Comparison of ENCODE assay signal across 10 mouse cellular contexts in genomic region chr17:84110000-84110695, GRCm38 (mm10).
DNase-seq lines count a peak whose midpoint lies in the region; ATAC-seq and TF ChIP-seq lines count a peak whose summit lies in the region.
"Had no signal": no experiment of that assay in that cellular context is flagged by ENCODE, and none has a peak within 500 bp of the region (broad histone marks: within the 10 kb centered on the region; RNA-seq: fewer than 3 reads in every experiment).

No protein-coding gene starts in this region.

- TF ChIP-seq CTCF in heart, postnatal 0 days (IDR thresholded peaks at IDR 0.05; ENCODE audit: low read depth): no peak
- TF ChIP-seq CTCF in intestine, postnatal 0 days (IDR thresholded peaks at IDR 0.05; ENCODE audit: low read depth): no peak

- 47% methylated on average over 9 of the region's 9 CpGs for WGBS in lung, embryonic 16.5 days
- 52% methylated on average over 9 of the region's 9 CpGs for WGBS in embryonic facial prominence, embryonic 14.5 days
- 58% methylated on average over 9 of the region's 9 CpGs for WGBS in heart, postnatal 0 days
- WGBS in stomach, embryonic 16.5 days: 62% methylated on average over 9 of the region's 9 CpGs
- WGBS in intestine, postnatal 0 days: 71% methylated on average over 9 of the region's 9 CpGs

- H3K4me2 ChIP-seq in lung, embryonic 16.5 days (ENCODE audit: low read depth, low read length): no peak overlapping the region
- no peak overlapping the region for H3K4me2 ChIP-seq in embryonic facial prominence, embryonic 14.5 days (ENCODE audit: low read depth, low read length)
- no peak overlapping the region for H3K4me2 ChIP-seq in heart, postnatal 0 days (ENCODE audit: low read depth, low read length)
- H3K4me2 ChIP-seq in stomach, embryonic 16.5 days (ENCODE audit: low read depth, low read length): no peak overlapping the region
- no peak overlapping the region for H3K4me2 ChIP-seq in intestine, postnatal 0 days (replicated peaks; ENCODE audit: low read depth)
- H3K4me2 ChIP-seq: midbrain, embryonic 11.5 days had no signal

- peaks cover 30% of the 10 kb centered on the region for H3K4me1 ChIP-seq in lung, embryonic 16.5 days (replicated peaks; ENCODE audit: control insufficient read depth, insufficient read depth, low read length)
- H3K4me1 ChIP-seq in embryonic facial prominence, embryonic 14.5 days (ENCODE audit: control insufficient read depth, insufficient read depth, low read length): peaks cover 11% of the 10 kb centered on the region
- H3K4me1 ChIP-seq in heart, postnatal 0 days (ENCODE audit: control insufficient read depth, insufficient read depth): no peaks in the 10 kb centered on the region
- peaks cover 24% of the 10 kb centered on the region for H3K4me1 ChIP-seq in stomach, embryonic 16.5 days (ENCODE audit: control insufficient read depth, insufficient read depth, low read length)
- H3K4me1 ChIP-seq in intestine, postnatal 0 days (replicated peaks; ENCODE audit: control insufficient read depth, insufficient read depth, low read length): 0 out of 2 replicates have a peak, but pooled peaks cover 2% of the 10 kb centered on the region

- H3K36me3 ChIP-seq in lung, embryonic 16.5 days (ENCODE audit: control insufficient read depth, insufficient read depth, low read length): no peaks in the 10 kb centered on the region
- no peaks in the 10 kb centered on the region for H3K36me3 ChIP-seq in embryonic facial prominence, embryonic 14.5 days (ENCODE audit: control insufficient read depth, insufficient read depth, low read length)
- H3K36me3 ChIP-seq in heart, postnatal 0 days (replicated peaks; ENCODE audit: control insufficient read depth, insufficient read depth, low read length): no peaks in the 10 kb centered on the region
- H3K36me3 ChIP-seq in stomach, embryonic 16.5 days (ENCODE audit: control insufficient read depth, insufficient read depth, low read length): no peaks in the 10 kb centered on the region
- H3K36me3 ChIP-seq in intestine, postnatal 0 days (ENCODE audit: control insufficient read depth, insufficient read depth): no peaks in the 10 kb centered on the region

- ATAC-seq in lung, embryonic 16.5 days (ENCODE audit: low read depth): no peak
- ATAC-seq in embryonic facial prominence, embryonic 14.5 days (ENCODE audit: low read depth): no peak; the same call in 1 of the 2 replicates
- peak; percentile 40 for ATAC-seq in heart, postnatal 0 days (ENCODE audit: insufficient read depth, low read depth)
- no peak for ATAC-seq in stomach, embryonic 16.5 days (ENCODE audit: insufficient read depth, low FRiP score)
- no peak for ATAC-seq in intestine, postnatal 0 days

- H3K27me3 ChIP-seq in lung, embryonic 16.5 days (ENCODE audit: control insufficient read depth, insufficient read depth, low read depth, low read length): no peaks in the 10 kb centered on the region
- no peaks in the 10 kb centered on the region for H3K27me3 ChIP-seq in embryonic facial prominence, embryonic 14.5 days (replicated peaks; ENCODE audit: control insufficient read depth, insufficient read depth, low read length)
- H3K27me3 ChIP-seq in heart, postnatal 0 days (ENCODE audit: control insufficient read depth, insufficient read depth, low read length): no peaks in the 10 kb centered on the region
- H3K27me3 ChIP-seq in stomach, embryonic 16.5 days (ENCODE audit: control insufficient read depth, insufficient read depth, low read length): no peaks in the 10 kb centered on the region
- H3K27me3 ChIP-seq in intestine, postnatal 0 days (replicated peaks; ENCODE audit: control insufficient read depth, insufficient read depth, low read length): no peaks in the 10 kb centered on the region

- no peak for DNase-seq in lung, postnatal 14 days
- peak; percentile 83 for DNase-seq in embryonic facial prominence, embryonic 14.5 days (ENCODE audit: low spot score)
- peak; percentile 67 for DNase-seq in heart, postnatal 0 days (ENCODE audit: low spot score)
- no peak for DNase-seq in layer of hippocampus, postnatal 36 days

- no peak overlapping the region for H3K4me3 ChIP-seq in lung, embryonic 16.5 days (ENCODE audit: low read length)
- no peak overlapping the region for H3K4me3 ChIP-seq in embryonic facial prominence, embryonic 14.5 days (ENCODE audit: low read depth, low read length)
- H3K4me3 ChIP-seq in heart, postnatal 0 days (ENCODE audit: low read depth, low read length): no peak overlapping the region
- no peak overlapping the region for H3K4me3 ChIP-seq in stomach, embryonic 16.5 days (replicated peaks; ENCODE audit: low read length)
- no peak overlapping the region for H3K4me3 ChIP-seq in intestine, postnatal 0 days (ENCODE audit: low read depth, low read length)
- H3K4me3 ChIP-seq: erythroblast, embryonic 14.5 days had no signal

- no peak for TF ChIP-seq EP300 in heart, postnatal 0 days (IDR thresholded peaks at IDR 0.05; ENCODE audit: low read depth)

- H3K9me3 ChIP-seq in lung, embryonic 16.5 days (ENCODE audit: control insufficient read depth, low read length): no peaks in the 10 kb centered on the region
- no peaks in the 10 kb centered on the region for H3K9me3 ChIP-seq in embryonic facial prominence, embryonic 14.5 days (ENCODE audit: control insufficient read depth, low read length)
- H3K9me3 ChIP-seq in heart, postnatal 0 days (replicated peaks; ENCODE audit: control insufficient read depth, low read length): no peaks in the 10 kb centered on the region
- H3K9me3 ChIP-seq in stomach, embryonic 16.5 days (replicated peaks; ENCODE audit: control insufficient read depth, low read length): no peaks in the 10 kb centered on the region
- no peaks in the 10 kb centered on the region for H3K9me3 ChIP-seq in intestine, postnatal 0 days (ENCODE audit: control insufficient read depth)

- H3K27ac ChIP-seq in lung, embryonic 16.5 days (ENCODE audit: low read length): peak overlapping the region; percentile 44; the same call in 1 of the 2 replicates
- peak overlapping the region; percentile 53; the same call in 1 of the 2 replicates for H3K27ac ChIP-seq in embryonic facial prominence, embryonic 14.5 days (replicated peaks; ENCODE audit: low read depth, low read length)
- peak overlapping the region; percentile 55; the same call in 1 of the 2 replicates for H3K27ac ChIP-seq in heart, postnatal 0 days (ENCODE audit: low read depth)
- H3K27ac ChIP-seq in stomach, embryonic 16.5 days (ENCODE audit: low read length): peak overlapping the region; percentile 42; the same call in 1 of the 2 replicates
- no peak overlapping the region for H3K27ac ChIP-seq in intestine, postnatal 0 days (ENCODE audit: low read depth, low read length)
- H3K27ac ChIP-seq: kidney, postnatal 0 days had no signal

- no peak overlapping the region for H3K9ac ChIP-seq in lung, embryonic 16.5 days (ENCODE audit: low read length)
- H3K9ac ChIP-seq in embryonic facial prominence, embryonic 14.5 days (ENCODE audit: low read depth, low read length): no peak overlapping the region
- no peak overlapping the region for H3K9ac ChIP-seq in heart, postnatal 0 days (replicated peaks; ENCODE audit: low read depth, low read length)
- no peak overlapping the region for H3K9ac ChIP-seq in stomach, embryonic 16.5 days (ENCODE audit: low read length)
- no peak overlapping the region for H3K9ac ChIP-seq in intestine, postnatal 0 days (ENCODE audit: low read depth, low read length)

Comparison
In these comparisons a context has a peak if more than half of its experiments do, and no peak if none do; other contexts are left out.
1. DNase-seq: peak in embryonic facial prominence, embryonic 14.5 days (single experiment) and heart, postnatal 0 days (single experiment); none in lung, postnatal 14 days (single experiment) and layer of hippocampus, postnatal 36 days (0 of 2).